Mouse (Mus musculus): ENCODE measurements around the gene Angptl6. TPM values are rescaled to one million over a fixed set of nuclear protein-coding genes. Genes with fewer than 3 reads are reported as not detected.

The Angptl6 gene
- polyA plus RNA-seq, 1 experiment from 2014 or later: 9.4 TPM

DNA sequence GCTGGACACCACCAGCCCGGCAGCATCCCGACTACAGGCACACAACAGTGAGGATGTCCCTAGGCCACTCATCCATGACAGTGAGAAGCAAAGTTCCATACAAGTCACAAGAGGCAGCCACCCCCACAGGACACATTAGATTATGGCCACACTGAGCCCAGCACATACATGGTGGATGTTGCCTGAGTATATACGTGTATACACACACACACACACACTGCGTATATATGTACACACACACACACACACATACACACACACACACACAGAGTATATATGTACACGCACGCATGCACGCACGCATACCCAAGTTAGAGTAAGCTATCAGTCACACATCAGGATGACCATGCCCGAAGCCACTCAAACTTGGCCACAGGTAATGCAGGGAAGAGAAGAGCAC lies 15.9 kb upstream of the Angptl6 start:
- no peak for DNase-seq (ENCODE audit: low spot score)
- Histone ChIP-seq H3K4me2 (no peak overlapping the region), H3K4me3 (ENCODE audit: low read depth, low read length) (no peak overlapping the region), H3K9ac (ENCODE audit: low read depth, low read length) (no peak overlapping the region), H3K27ac (ENCODE audit: low read depth, low read length) (no peak overlapping the region), H3K4me1 (replicated peaks; ENCODE audit: control insufficient read depth, insufficient read depth, low read length) (peaks cover 14% of the 10 kb centered on the region), H3K9me3 (ENCODE audit: control insufficient read depth, low read length) (no peaks in the 10 kb centered on the region), H3K36me3 (ENCODE audit: control insufficient read depth, insufficient read depth, low read length) (peaks cover 62% of the 10 kb centered on the region), H3K27me3 (replicated peaks; ENCODE audit: control insufficient read depth, insufficient read depth, low read length) (no peaks in the 10 kb centered on the region)
- no peak for ATAC-seq (replicated peaks; ENCODE audit: low FRiP score)
- WGBS: 93% methylated on average over 9 of the region's 9 CpGs

DNA sequence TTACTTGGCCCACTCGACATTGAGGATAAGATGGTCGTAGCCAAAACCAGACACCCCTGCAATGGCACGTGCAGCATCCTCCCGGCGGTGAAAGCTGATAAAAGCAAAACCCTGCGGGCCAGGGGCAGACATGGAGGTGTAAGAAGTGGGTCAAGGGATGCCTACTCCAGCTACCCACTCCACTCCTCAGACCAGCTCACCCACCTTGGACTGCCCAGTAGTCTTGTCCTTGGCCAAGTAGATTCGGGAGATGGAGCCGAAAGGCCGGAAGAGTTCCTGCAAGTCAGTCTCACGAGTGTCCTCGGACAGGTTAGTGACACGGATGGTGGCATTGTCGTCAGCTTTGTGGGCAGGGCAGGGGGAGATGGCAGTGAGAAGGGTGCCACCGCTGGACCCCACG lies 15.1 kb upstream of the Angptl6 start:
- Histone ChIP-seq H3K4me2 (no peak overlapping the region), H3K27ac (ENCODE audit: low read depth, low read length) (0 out of 2 replicates have a peak overlapping the region, but pooled peaks have one; percentile 38), H3K27me3 (replicated peaks; ENCODE audit: control insufficient read depth, insufficient read depth, low read length) (no peaks in the 10 kb centered on the region), H3K36me3 (ENCODE audit: control insufficient read depth, insufficient read depth, low read length) (peaks cover 69% of the 10 kb centered on the region), H3K4me1 (replicated peaks; ENCODE audit: control insufficient read depth, insufficient read depth, low read length) (peaks cover 21% of the 10 kb centered on the region), H3K4me3 (ENCODE audit: low read depth, low read length) (no peak overlapping the region), H3K9me3 (ENCODE audit: control insufficient read depth, low read length) (no peaks in the 10 kb centered on the region), H3K9ac (ENCODE audit: low read depth, low read length) (no peak overlapping the region)
- no peak for ATAC-seq (replicated peaks; ENCODE audit: low FRiP score)
- DNase-seq (ENCODE audit: low spot score): no peak
- 90% methylated on average over 15 of the region's 15 CpGs for WGBS

DNA sequence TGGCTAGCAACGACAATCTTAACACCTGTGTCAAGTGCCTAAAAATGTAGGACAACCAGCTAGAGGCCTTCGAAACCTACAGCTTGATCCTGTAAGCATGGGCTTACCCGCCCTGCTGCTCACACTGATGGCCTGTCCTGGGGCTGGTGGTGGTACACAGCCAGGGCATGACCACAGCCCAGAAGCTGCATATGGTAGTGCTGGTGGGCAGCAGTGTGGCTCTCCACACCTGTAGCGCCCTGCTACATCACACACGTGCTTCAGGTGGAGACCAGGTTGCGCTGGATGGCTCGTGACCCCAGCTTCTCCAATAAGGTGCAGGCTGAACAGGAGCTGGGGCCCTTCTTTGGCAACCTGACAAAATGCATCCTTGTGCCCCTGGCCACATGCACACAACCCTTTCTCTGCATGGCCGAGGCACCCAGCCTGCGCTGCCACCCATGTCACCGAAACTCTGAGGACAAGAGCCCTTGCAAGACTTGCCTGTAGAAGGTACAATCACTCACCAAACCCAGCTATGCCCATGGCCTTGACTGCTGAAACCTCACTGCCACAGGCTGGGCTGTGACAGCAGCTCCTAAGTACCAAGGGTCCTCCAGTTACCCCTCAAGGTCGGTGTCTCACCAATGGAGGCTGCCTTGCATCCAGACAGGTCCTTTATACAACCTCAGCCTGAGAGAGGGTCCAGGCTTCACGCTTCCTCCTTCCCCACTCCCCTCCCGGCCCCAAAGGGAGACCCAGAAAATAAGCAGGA lies 14.2 kb upstream of the Angptl6 start:
- Histone ChIP-seq H3K4me1 (replicated peaks; ENCODE audit: control insufficient read depth, insufficient read depth, low read length) (peaks cover 27% of the 10 kb centered on the region), H3K27ac (ENCODE audit: low read depth, low read length) (0 out of 2 replicates have a peak overlapping the region, but pooled peaks have one; percentile 38)

DNA sequence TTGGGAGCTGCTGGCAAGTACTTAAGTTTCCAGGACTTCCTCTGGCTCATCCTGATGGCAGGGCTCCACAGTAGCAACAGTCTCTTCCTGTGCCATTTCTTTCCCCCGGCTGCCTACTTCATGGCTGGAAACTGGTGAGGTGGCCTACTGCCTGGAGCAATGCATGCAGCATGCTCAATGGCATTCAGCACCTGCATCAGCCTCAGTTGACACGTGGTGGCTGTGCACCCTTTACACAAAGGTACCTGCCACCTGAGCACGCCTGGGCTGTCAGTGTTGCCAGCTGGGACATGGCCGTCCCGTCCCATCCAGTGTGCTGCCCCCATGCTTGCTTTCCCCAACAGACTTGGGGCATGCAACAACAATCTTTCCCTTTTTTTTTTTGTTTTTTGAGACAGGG lies 13.5 kb upstream of the Angptl6 start:
- Histone ChIP-seq H3K27ac (ENCODE audit: low read depth, low read length) (0 out of 2 replicates have a peak overlapping the region, but pooled peaks have one; percentile 0), H3K9me3 (ENCODE audit: control insufficient read depth, low read length) (no peaks in the 10 kb centered on the region), H3K4me2 (no peak overlapping the region), H3K4me1 (replicated peaks; ENCODE audit: control insufficient read depth, insufficient read depth, low read length) (peaks cover 27% of the 10 kb centered on the region), H3K27me3 (replicated peaks; ENCODE audit: control insufficient read depth, insufficient read depth, low read length) (no peaks in the 10 kb centered on the region), H3K4me3 (ENCODE audit: low read depth, low read length) (0 out of 2 replicates have a peak overlapping the region, but pooled peaks have one; percentile 7), H3K36me3 (ENCODE audit: control insufficient read depth, insufficient read depth, low read length) (peaks cover 72% of the 10 kb centered on the region), H3K9ac (ENCODE audit: low read depth, low read length) (no peak overlapping the region)
- ATAC-seq (replicated peaks; ENCODE audit: low FRiP score): no peak
- DNase-seq (ENCODE audit: low spot score): no peak
- 59% methylated on average over 5 of the region's 5 CpGs for WGBS

More for the DNA sequence above, 14.2 kb upstream of the Angptl6 start:
- no peak for ATAC-seq (replicated peaks; ENCODE audit: low FRiP score)
- Histone ChIP-seq H3K36me3 (ENCODE audit: control insufficient read depth, insufficient read depth, low read length) (peaks cover 72% of the 10 kb centered on the region), H3K27me3 (replicated peaks; ENCODE audit: control insufficient read depth, insufficient read depth, low read length) (no peaks in the 10 kb centered on the region), H3K9me3 (ENCODE audit: control insufficient read depth, low read length) (no peaks in the 10 kb centered on the region), H3K4me3 (ENCODE audit: low read depth, low read length) (0 out of 2 replicates have a peak overlapping the region, but pooled peaks have one; percentile 7), H3K9ac (ENCODE audit: low read depth, low read length) (no peak overlapping the region), H3K4me2 (no peak overlapping the region)
- 82% methylated on average over 13 of the region's 13 CpGs for WGBS
- DNase-seq (ENCODE audit: low spot score): no peak

DNA sequence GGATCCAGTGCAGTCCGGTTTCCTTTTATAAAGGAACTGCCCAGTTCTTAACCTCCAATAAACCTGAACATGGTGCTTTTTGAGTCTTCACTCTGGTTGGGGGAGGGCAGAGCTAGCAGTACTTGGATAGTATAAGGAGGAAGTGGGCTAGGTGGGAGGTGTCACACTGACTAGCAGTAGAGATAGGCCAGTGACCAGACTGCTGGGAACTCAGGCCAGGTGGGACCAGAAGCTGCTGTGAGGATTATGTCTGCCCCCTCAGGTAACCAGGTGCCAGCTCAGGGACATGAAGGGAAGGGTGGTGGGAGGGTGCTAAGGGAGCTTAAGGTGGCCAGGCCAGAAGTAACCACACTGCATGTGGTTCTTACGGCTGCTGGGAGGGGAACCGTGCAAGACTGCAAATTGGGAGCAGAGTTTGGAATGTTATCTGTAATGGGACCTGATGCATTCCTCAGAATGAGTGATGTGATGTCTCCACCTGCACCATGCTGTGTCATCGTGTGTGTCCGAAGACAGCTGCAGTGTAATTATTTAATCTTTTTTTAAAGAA lies 12.7 kb upstream of the Angptl6 start:
- ATAC-seq (replicated peaks; ENCODE audit: low FRiP score) (no peak), DNase-seq (ENCODE audit: low spot score) (peak; percentile 62)
- Histone ChIP-seq H3K9me3 (ENCODE audit: control insufficient read depth, low read length) (no peaks in the 10 kb centered on the region), H3K36me3 (ENCODE audit: control insufficient read depth, insufficient read depth, low read length) (peaks cover 72% of the 10 kb centered on the region), H3K4me2 (no peak overlapping the region), H3K27me3 (replicated peaks; ENCODE audit: control insufficient read depth, insufficient read depth, low read length) (no peaks in the 10 kb centered on the region), H3K27ac (ENCODE audit: low read depth, low read length) (peak overlapping the region; percentile 62), H3K9ac (ENCODE audit: low read depth, low read length) (peak overlapping the region; percentile 34; the same call in 1 of the 2 replicates), H3K4me1 (replicated peaks; ENCODE audit: control insufficient read depth, insufficient read depth, low read length) (peaks cover 22% of the 10 kb centered on the region), H3K4me3 (ENCODE audit: low read depth, low read length) (peak overlapping the region; percentile 17; the same call in 1 of the 2 replicates)
- 56% methylated on average over 5 of the region's 5 CpGs for WGBS

DNA sequence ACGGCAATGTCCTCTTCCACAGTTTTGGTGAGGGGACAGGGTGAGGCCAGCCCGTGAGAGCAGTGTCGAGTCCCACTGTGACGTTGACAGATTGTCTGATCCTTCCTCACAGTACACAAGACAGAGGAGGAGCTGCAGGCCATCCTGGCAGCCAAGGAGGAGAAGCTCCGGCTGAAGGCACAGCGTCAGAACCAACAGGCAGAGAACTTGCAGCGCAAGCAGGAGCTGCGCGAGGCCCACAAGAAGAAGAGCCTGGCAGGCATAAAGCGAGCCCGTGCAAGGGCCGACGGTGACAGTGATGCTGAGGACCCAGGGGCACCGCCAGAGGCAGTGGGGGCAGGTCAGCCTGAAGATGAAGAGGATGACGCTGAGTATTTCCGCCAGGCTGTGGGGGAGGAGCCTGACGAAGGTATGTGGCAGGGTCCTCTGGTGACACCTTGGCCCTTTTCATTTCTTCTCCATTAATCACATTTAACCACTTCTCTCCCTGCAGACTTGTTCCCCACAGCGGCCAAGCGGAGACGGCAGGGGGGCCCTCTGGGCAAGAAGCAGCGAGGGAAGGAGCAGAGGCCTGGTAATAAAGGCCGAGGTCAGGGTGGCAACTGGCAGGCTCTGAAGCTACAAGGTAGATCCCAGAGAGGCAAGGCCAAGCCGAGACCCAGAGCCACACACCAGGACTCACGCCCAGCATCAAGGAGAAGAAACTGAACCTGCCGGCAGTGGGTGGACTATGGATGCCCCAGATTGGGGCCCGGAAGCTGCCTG lies 12.0 kb upstream of the Angptl6 start:
- Histone ChIP-seq H3K27me3 (replicated peaks; ENCODE audit: control insufficient read depth, insufficient read depth, low read length) (no peaks in the 10 kb centered on the region), H3K4me1 (replicated peaks; ENCODE audit: control insufficient read depth, insufficient read depth, low read length) (peaks cover 16% of the 10 kb centered on the region), H3K4me2 (no peak overlapping the region), H3K4me3 (ENCODE audit: low read depth, low read length) (peak overlapping the region; percentile 67; the same call in 1 of the 2 replicates), H3K9ac (ENCODE audit: low read depth, low read length) (peak overlapping the region; percentile 93; the same call in 1 of the 2 replicates), H3K9me3 (ENCODE audit: control insufficient read depth, low read length) (no peaks in the 10 kb centered on the region), H3K27ac (ENCODE audit: low read depth, low read length) (peak overlapping the region; percentile 62), H3K36me3 (ENCODE audit: control insufficient read depth, insufficient read depth, low read length) (peaks cover 70% of the 10 kb centered on the region)
- no peak for ATAC-seq (replicated peaks; ENCODE audit: low FRiP score)
- DNase-seq (ENCODE audit: low spot score): no peak
- WGBS: 77% methylated on average over 26 of the region's 26 CpGs

DNA sequence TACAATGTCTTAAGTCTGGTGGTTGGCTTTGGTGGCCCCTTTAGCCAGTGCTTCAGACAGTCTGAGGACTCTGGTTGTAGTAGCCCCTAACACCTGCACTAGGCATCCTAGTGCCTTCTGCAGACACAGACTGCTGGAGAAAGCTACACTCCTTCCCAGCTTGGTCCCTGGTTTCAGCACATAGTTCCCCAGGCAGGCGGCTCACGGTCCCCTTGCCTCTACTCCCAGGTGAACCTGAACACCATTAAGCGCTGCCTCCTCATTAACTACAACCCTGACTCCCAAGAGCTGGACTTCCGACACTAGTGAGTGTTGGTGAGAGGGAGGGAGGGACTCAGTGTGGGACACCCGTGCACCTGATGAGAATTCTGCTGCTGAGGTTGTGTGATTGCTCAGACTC lies 10.9 kb upstream of the Angptl6 start:
- H3K4me1 ChIP-seq (replicated peaks; ENCODE audit: control insufficient read depth, insufficient read depth, low read length): peaks cover 16% of the 10 kb centered on the region
- no peak for DNase-seq (ENCODE audit: low spot score)
- H3K9me3 ChIP-seq (ENCODE audit: control insufficient read depth, low read length): no peaks in the 10 kb centered on the region
- peak overlapping the region; percentile 93; the same call in 1 of the 2 replicates for H3K9ac ChIP-seq (ENCODE audit: low read depth, low read length)
- peak overlapping the region; percentile 95 for H3K27ac ChIP-seq (ENCODE audit: low read depth, low read length)
- WGBS: 89% methylated on average over 5 of the region's 5 CpGs
- H3K27me3 ChIP-seq (replicated peaks; ENCODE audit: control insufficient read depth, insufficient read depth, low read length): no peaks in the 10 kb centered on the region
- H3K4me2 ChIP-seq: peak overlapping the region; percentile 76
- no peak for ATAC-seq (replicated peaks; ENCODE audit: low FRiP score)
- peak overlapping the region; percentile 67; the same call in 1 of the 2 replicates for H3K4me3 ChIP-seq (ENCODE audit: low read depth, low read length)
- H3K36me3 ChIP-seq (ENCODE audit: control insufficient read depth, insufficient read depth, low read length): peaks cover 60% of the 10 kb centered on the region

Measured in liver, embryonic 11.5 days (tissue).